Mouse (Mus musculus): ENCODE data around the gene Gm21094. TPM values are rescaled to one million over a fixed set of nuclear protein-coding genes. Genes with fewer than 3 reads are reported as not detected.
"Not testable (repeated sequence)": the region's sequence is repeated elsewhere in the genome, so short reads cannot be mapped to it uniquely, and the experiment has no call there.

Gene Gm21094
- not detected in 2 replicates for polyA plus RNA-seq (2014; fragmentation: Nextera tagmentation; extraction: Ambion mirVana)

GRCm38 (mm10) chrY:32620343-32620742 is at the start of gene Gm21094:
Gm21094 (minus strand) TSS chrY:32620443.
- H3K4me2 ChIP-seq (replicated peaks; ENCODE audit: low read depth, low read length); H3K27me3 ChIP-seq (ENCODE audit: control insufficient read depth, insufficient read depth, low read length); H3K9ac ChIP-seq (replicated peaks; ENCODE audit: low read depth, low read length); H3K27ac ChIP-seq (ENCODE audit: low read length); ATAC-seq (ENCODE audit: insufficient number of reproducible peaks, insufficient read depth, low FRiP score, low read depth); H3K9me3 ChIP-seq (ENCODE audit: control insufficient read depth, low read depth, low read length); H3K4me1 ChIP-seq (ENCODE audit: control insufficient read depth, insufficient read depth, low read length); H3K36me3 ChIP-seq (ENCODE audit: control insufficient read depth, insufficient read depth, low read length); H3K4me3 ChIP-seq (ENCODE audit: low read depth, low read length): not testable (repeated sequence)
- no CpG with 5 or more reads among the region's 8 CpGs for WGBS
